Mouse (Mus musculus): ENCODE measurements at regions not wholly inside any gene's neighbourhood (a gene's known extent, or its start where the extent isn't known, plus 50 kb on each side); places are given as distances from the start of the nearest gene placed in this dataset.

DNA sequence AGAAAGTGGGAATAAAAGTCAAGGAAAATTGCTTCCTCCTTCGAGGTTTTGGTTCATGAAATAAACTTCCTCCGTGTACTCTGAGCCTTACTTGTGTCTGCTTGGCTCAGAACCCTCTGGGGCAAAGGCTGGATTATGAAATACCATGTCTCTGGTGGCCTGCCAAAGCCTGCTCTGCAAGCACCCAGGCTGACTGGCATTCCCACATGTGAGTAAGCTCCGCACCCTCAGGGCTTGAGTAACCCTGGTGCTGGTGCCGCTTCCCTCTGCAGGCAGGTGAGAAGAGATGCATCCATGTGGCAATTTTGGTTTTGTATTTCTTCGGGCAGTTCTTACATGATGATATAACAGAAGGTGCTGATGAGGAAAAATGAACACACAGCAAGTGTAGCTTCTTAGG lies 66.0 kb downstream of the Nr2f2 start:
- H3K9ac ChIP-seq (ENCODE audit: low read depth, low read length), result no peak overlapping the region
- 0 out of 2 replicates have a peak, but pooled peaks cover under 1% of the 10 kb centered on the region for H3K27me3 ChIP-seq (replicated peaks; ENCODE audit: control insufficient read depth, insufficient read depth, low read length)
- WGBS, result 56% methylated on average over 5 of the region's 5 CpGs
- H3K36me3 ChIP-seq (ENCODE audit: control insufficient read depth, insufficient read depth), result no peaks in the 10 kb centered on the region
- no peaks in the 10 kb centered on the region for H3K4me1 ChIP-seq (replicated peaks; ENCODE audit: control insufficient read depth, insufficient read depth, low read length)
- H3K27ac ChIP-seq (ENCODE audit: low read depth, low read length), result no peak overlapping the region
- peak; percentile 96 for ATAC-seq
- H3K4me2 ChIP-seq (replicated peaks; ENCODE audit: low read depth), result no peak overlapping the region
- peak; percentile 50 for TF ChIP-seq CTCF (IDR thresholded peaks at IDR 0.05; ENCODE audit: low read depth)
- no peak overlapping the region for H3K4me3 ChIP-seq (ENCODE audit: low read depth, low read length)
- H3K9me3 ChIP-seq (ENCODE audit: control insufficient read depth), result no peaks in the 10 kb centered on the region

GRCm38 (mm10) chr7:70291431-70291830 lies 75.1 kb downstream of the Nr2f2 start:
- no peaks in the 10 kb centered on the region for H3K9me3 ChIP-seq (ENCODE audit: control insufficient read depth)
- H3K36me3 ChIP-seq (ENCODE audit: control insufficient read depth, insufficient read depth), result no peaks in the 10 kb centered on the region
- no peak overlapping the region for H3K4me3 ChIP-seq (ENCODE audit: low read depth, low read length)
- no peak for ATAC-seq
- no peak overlapping the region for H3K27ac ChIP-seq (ENCODE audit: low read depth, low read length)
- H3K9ac ChIP-seq (ENCODE audit: low read depth, low read length), result no peak overlapping the region
- H3K27me3 ChIP-seq (replicated peaks; ENCODE audit: control insufficient read depth, insufficient read depth, low read length), result peaks cover 51% of the 10 kb centered on the region
- H3K4me2 ChIP-seq (replicated peaks; ENCODE audit: low read depth), result no peak overlapping the region
- no peak for TF ChIP-seq CTCF (IDR thresholded peaks at IDR 0.05; ENCODE audit: low read depth)
- H3K4me1 ChIP-seq (replicated peaks; ENCODE audit: control insufficient read depth, insufficient read depth, low read length), result no peaks in the 10 kb centered on the region
- WGBS, result 92% methylated on average over 6 of the region's 6 CpGs

DNA sequence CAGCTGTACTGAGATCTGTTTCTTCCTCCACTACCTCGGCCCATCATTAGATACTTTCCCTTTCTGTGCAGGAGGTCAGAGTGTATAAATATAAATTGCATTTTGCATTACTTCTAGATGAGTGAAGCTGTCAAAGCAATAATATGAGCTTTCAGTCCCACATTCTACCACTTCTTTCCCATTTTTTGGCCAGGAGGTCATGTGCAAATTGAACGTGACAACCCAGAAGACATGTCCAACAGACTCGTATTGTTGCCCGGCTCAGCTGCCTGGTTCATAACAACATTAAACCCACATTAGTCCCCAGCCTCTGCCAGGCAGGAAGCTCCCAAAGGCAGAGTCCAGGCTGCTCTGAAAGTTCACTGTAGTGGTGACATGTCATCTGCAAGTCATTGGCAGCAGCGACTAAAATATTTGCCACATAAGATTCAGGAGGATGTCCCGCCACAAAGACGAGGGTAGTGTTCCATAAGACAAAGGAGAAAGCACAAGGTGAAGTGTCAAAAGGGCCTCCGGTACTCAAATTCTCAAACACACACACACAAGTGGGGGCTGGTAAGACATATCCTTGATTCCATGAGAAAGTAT lies 75.7 kb downstream of the Nr2f2 start:
- H3K36me3 ChIP-seq (ENCODE audit: control insufficient read depth, insufficient read depth), result no peaks in the 10 kb centered on the region
- H3K27ac ChIP-seq (ENCODE audit: low read depth, low read length), result no peak overlapping the region
- no peak for ATAC-seq
- H3K4me3 ChIP-seq (ENCODE audit: low read depth, low read length), result no peak overlapping the region
- WGBS, result 73% methylated on average over 8 of the region's 8 CpGs
- peaks cover 55% of the 10 kb centered on the region for H3K27me3 ChIP-seq (replicated peaks; ENCODE audit: control insufficient read depth, insufficient read depth, low read length)
- no peak overlapping the region for H3K9ac ChIP-seq (ENCODE audit: low read depth, low read length)
- H3K4me1 ChIP-seq (replicated peaks; ENCODE audit: control insufficient read depth, insufficient read depth, low read length), result no peaks in the 10 kb centered on the region
- no peak overlapping the region for H3K4me2 ChIP-seq (replicated peaks; ENCODE audit: low read depth)
- no peaks in the 10 kb centered on the region for H3K9me3 ChIP-seq (ENCODE audit: control insufficient read depth)
- TF ChIP-seq CTCF (IDR thresholded peaks at IDR 0.05; ENCODE audit: low read depth), result no peak

DNA sequence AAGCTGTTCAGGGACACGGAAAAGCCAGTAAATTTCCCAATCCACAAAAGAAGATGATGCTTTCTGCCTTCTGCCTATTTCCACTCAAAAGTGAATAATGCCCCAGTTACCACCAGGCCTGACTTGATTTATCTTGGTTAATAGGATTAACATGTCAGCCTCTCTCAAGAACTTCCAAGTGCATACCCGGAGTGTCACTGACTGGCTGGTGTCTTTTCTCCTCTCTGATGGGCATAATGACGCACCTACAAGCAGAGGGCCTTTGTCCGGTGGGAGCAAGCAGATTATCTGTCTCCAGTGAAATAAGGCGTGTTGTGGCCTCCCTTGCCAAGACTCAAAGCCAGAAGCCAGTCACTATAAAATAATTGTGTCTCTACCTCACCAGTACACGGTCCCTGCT lies 76.3 kb downstream of the Nr2f2 start:
- 62% methylated on average over 6 of the region's 6 CpGs for WGBS
- Histone ChIP-seq H3K27ac (ENCODE audit: low read depth, low read length) (no peak overlapping the region), H3K4me1 (replicated peaks; ENCODE audit: control insufficient read depth, insufficient read depth, low read length) (no peaks in the 10 kb centered on the region), H3K9ac (ENCODE audit: low read depth, low read length) (no peak overlapping the region), H3K9me3 (ENCODE audit: control insufficient read depth) (no peaks in the 10 kb centered on the region), H3K4me3 (ENCODE audit: low read depth, low read length) (no peak overlapping the region), H3K36me3 (ENCODE audit: control insufficient read depth, insufficient read depth) (no peaks in the 10 kb centered on the region), H3K4me2 (replicated peaks; ENCODE audit: low read depth) (no peak overlapping the region), H3K27me3 (replicated peaks; ENCODE audit: control insufficient read depth, insufficient read depth, low read length) (peaks cover 57% of the 10 kb centered on the region)
- no peak for TF ChIP-seq CTCF (IDR thresholded peaks at IDR 0.05; ENCODE audit: low read depth)
- no peak for ATAC-seq

DNA sequence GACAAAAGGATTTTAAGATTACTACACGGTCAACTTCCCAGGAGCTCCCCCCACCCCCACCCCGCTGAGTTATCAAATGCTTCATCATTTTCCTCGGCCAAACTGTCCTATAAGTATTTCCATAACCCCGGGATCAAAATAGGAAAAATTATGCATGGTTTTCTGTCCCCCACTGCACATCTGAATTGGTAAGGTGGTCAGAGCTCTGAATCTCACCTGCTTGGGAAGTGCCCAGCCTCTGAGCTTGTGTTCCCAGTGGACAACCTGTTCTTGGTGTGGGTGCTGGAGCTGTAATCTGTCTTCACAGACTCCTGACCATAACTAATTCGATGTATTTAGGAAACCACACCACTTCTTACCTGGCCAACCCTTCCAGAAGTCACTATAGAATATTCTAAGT lies 77.9 kb downstream of the Nr2f2 start:
- H3K27ac ChIP-seq (ENCODE audit: low read depth, low read length), result no peak overlapping the region
- no peaks in the 10 kb centered on the region for H3K36me3 ChIP-seq (ENCODE audit: control insufficient read depth, insufficient read depth)
- ATAC-seq, result no peak
- H3K4me3 ChIP-seq (ENCODE audit: low read depth, low read length), result no peak overlapping the region
- no peaks in the 10 kb centered on the region for H3K9me3 ChIP-seq (ENCODE audit: control insufficient read depth)
- H3K27me3 ChIP-seq (replicated peaks; ENCODE audit: control insufficient read depth, insufficient read depth, low read length), result peaks cover 71% of the 10 kb centered on the region
- TF ChIP-seq CTCF (IDR thresholded peaks at IDR 0.05; ENCODE audit: low read depth), result no peak
- no peak overlapping the region for H3K4me2 ChIP-seq (replicated peaks; ENCODE audit: low read depth)
- no peaks in the 10 kb centered on the region for H3K4me1 ChIP-seq (replicated peaks; ENCODE audit: control insufficient read depth, insufficient read depth, low read length)
- 16% methylated on average over 5 of the region's 5 CpGs for WGBS
- no peak overlapping the region for H3K9ac ChIP-seq (ENCODE audit: low read depth, low read length)

DNA sequence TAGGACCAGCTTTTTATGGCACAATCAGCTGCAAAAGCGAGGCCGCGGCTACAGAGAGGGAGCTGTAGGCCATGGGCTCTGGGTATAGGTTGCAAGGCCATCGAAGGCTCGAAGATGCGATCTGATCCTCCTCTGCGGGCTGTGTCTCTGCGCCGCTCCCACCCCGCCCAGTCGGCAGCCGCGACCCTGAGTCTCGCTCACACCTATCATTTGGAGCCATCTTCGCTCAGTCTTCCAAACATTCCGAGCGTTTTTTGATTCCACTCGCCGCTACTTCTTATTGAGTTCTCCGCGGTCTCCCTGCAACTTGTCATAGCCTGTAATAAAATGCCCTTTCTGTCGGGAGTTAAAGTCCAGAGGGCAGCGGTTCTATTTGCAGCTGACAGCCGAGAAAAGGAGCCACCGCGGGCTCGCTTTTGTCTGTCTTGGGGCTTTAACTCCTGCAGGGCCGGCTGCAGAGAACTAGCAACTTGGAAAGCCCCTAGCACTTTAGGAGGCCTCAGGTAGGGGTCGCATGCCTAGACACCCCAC lies 78.6 kb downstream of the Nr2f2 start:
- Histone ChIP-seq H3K9ac (ENCODE audit: low read depth, low read length) (no peak overlapping the region), H3K27me3 (replicated peaks; ENCODE audit: control insufficient read depth, insufficient read depth, low read length) (peaks cover 78% of the 10 kb centered on the region), H3K36me3 (ENCODE audit: control insufficient read depth, insufficient read depth) (no peaks in the 10 kb centered on the region), H3K27ac (ENCODE audit: low read depth, low read length) (no peak overlapping the region), H3K4me1 (replicated peaks; ENCODE audit: control insufficient read depth, insufficient read depth, low read length) (no peaks in the 10 kb centered on the region), H3K4me2 (replicated peaks; ENCODE audit: low read depth) (peak overlapping the region; percentile 47), H3K9me3 (ENCODE audit: control insufficient read depth) (no peaks in the 10 kb centered on the region), H3K4me3 (ENCODE audit: low read depth, low read length) (peak overlapping the region; percentile 23; the same call in 1 of the 2 replicates)
- no peak for TF ChIP-seq CTCF (IDR thresholded peaks at IDR 0.05; ENCODE audit: low read depth)
- ATAC-seq, result no peak
- under 1% methylated on average over 29 of the region's 29 CpGs for WGBS

Measured in intestine, postnatal 0 days (tissue).